Mouse (Mus musculus): ENCODE measurements at regions not wholly inside any gene's neighbourhood (a gene's known extent, or its start where the extent isn't known, plus 50 kb on each side); places are given as distances from the start of the nearest gene placed in this dataset.

DNA sequence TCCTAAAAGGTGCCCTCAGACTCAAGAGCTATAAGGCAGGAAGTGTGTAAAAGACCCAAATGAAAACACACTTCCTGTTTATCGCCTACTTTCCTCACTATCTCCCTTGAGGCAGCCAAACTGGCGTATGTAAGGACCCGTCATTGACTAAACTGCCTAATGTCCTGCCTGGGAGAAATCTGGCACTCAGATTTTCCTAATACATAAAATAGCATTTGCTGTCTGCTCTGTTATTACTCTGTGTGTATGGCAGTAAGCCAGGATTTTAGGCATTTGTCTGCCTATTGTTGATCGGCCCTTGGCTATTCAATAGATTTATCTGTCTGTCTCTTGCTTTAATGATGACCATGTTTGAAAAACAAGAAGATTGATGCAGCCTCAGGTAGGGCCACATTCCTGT lies 857.8 kb downstream of the Kcna4 start:
- no peak for TF ChIP-seq CTCF (IDR thresholded peaks at IDR 0.05 in 2 of 3, conservative IDR thresholded peaks at IDR 0.05 in 1 of 3; ENCODE audit: control insufficient read depth in 1 of 3, insufficient read depth in 1 of 3, low read depth in 2 of 3, low read length in 3 of 3, poor library complexity in 1 of 3, severe bottlenecking in 1 of 3)
- TF ChIP-seq MAZ (IDR thresholded peaks at IDR 0.05; ENCODE audit: low read depth, low read length) = no peak
- no peak for TF ChIP-seq MAX (IDR thresholded peaks at IDR 0.05; ENCODE audit: low read length)
